Mouse (Mus musculus) cerebellum, postnatal 4 days (tissue): ENCODE data around the gene E2f3.

Experiments used
- DNase-seq, 2 experiments: peaks; one replicate each; pipeline ENCODE4 v3.0.0; 2022; ENCODE audit warnings: low spot score in 2 of 2, mixed read lengths in 1 of 2

E2f3 gene

GRCm38 (mm10) chr13:29985855-29986755 is at the start of gene E2f3:
E2f3 (minus strand) TSS chr13:29986063.
- DNase-seq: peak; percentile 86 to 96

GRCm38 (mm10) chr13:30034540-30034939 is 48.7 kb upstream of the E2f3 start:
- DNase-seq: no peak

GRCm38 (mm10) chr13:30031684-30032335 is 45.9 kb upstream of the E2f3 start:
- no peak for DNase-seq

- DNase-seq: no peak
Measured at GRCm38 (mm10) chr13:30027841-30028240, 42.0 kb upstream of the E2f3 start.

- no peak for DNase-seq
Measured at GRCm38 (mm10) chr13:30022487-30022886, 36.6 kb upstream of the E2f3 start.

- no peak for DNase-seq
Measured at GRCm38 (mm10) chr13:30018573-30018972, 32.7 kb upstream of the E2f3 start.

GRCm38 (mm10) chr13:30017611-30018010 is 31.7 kb upstream of the E2f3 start:
- no peak for DNase-seq

- no peak for DNase-seq
Measured at GRCm38 (mm10) chr13:30014576-30014975, 28.7 kb upstream of the E2f3 start.

- DNase-seq: no peak
Measured at GRCm38 (mm10) chr13:30012226-30012625, 26.4 kb upstream of the E2f3 start.

GRCm38 (mm10) chr13:30008738-30009137 is 22.9 kb upstream of the E2f3 start:
- DNase-seq: no peak

GRCm38 (mm10) chr13:30005422-30005821 is 19.6 kb upstream of the E2f3 start:
- DNase-seq: no peak

- no peak for DNase-seq
Measured at GRCm38 (mm10) chr13:30004849-30005248, 19.0 kb upstream of the E2f3 start.

- DNase-seq: peak in 1 of 2 experiments; percentile 54
Measured at GRCm38 (mm10) chr13:30003169-30003568, 17.3 kb upstream of the E2f3 start.

- DNase-seq: no peak
Measured at GRCm38 (mm10) chr13:30001041-30001440, 15.2 kb upstream of the E2f3 start.

- DNase-seq: no peak
Measured at GRCm38 (mm10) chr13:29987956-29988355, 2.1 kb upstream of the E2f3 start.

GRCm38 (mm10) chr13:29986756-29987120 is 875 bp upstream of the E2f3 start:
- no peak for DNase-seq

GRCm38 (mm10) chr13:29985101-29985854 is 585 bp downstream of the E2f3 start:
- DNase-seq: peak in 1 of 2 experiments; percentile 46

GRCm38 (mm10) chr13:29984286-29985100 is 1.4 kb downstream of the E2f3 start:
- peak; percentile 74 to 75 for DNase-seq

GRCm38 (mm10) chr13:29983523-29984191 is 2.2 kb downstream of the E2f3 start:
- DNase-seq: peak in 1 of 2 experiments; percentile 34

GRCm38 (mm10) chr13:29983037-29983436 is 2.8 kb downstream of the E2f3 start:
- DNase-seq: peak in 1 of 2 experiments; percentile 30

GRCm38 (mm10) chr13:29982400-29982799 is 3.5 kb downstream of the E2f3 start:
- no peak for DNase-seq
